Mouse (Mus musculus): ENCODE results near the gene Csnk1e. TPM values are rescaled to one million over a fixed set of nuclear protein-coding genes. Genes with fewer than 3 reads are reported as not detected.

The Csnk1e gene
- polyA plus RNA-seq (2016; fragmentation: Nextera tagmentation; extraction: Ambion mirVana), result 280 and 284 TPM in 2 replicates

DNA sequence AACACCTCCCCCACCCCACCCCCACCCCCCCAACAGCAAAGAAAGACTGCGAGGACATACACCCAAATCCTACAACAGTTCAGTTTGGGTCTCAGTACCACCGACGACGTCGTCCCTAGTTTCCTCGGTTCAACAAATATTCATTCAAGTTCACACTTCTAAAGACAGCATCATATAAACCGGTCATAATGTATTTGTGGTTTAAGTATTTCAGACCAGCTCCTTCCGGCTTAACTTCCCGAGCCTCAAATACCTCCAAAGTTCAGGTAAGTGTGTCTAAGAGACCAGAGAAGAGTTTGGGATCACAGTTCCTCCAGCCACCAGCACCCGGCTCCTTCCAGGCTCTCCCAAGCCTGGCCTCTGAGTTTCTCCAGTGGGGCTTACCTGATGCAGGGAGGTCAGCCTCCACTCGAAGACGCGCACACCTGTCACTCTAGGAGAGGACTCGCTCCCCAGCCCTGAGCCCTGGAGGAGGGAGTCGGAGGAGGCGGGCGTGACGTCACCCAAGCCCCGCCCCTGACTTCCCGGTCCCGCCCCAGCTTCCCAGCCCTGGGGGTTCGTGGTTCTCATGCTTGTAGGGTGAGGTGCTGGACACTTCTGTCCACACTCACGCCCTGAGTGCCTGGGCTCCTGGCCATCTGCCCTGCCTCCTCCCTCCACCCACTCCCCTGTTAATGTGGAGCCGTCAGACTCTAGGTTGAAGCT lies at the start of gene Csnk1e:
Csnk1e (minus strand) TSS at position 461 of the 705 bp plus-strand sequence.
- Histone ChIP-seq H3K27ac (no peak within 1 kb of the TSS), H3K4me1 (peaks cover 7% of the 10 kb centered on the region), H3K4me3 (peak within 1 kb of the TSS; percentile 20), H3K36me3 (no peaks in the 10 kb centered on the region), H3K9me3 (replicated peaks) (no peaks in the 10 kb centered on the region), H3K9ac (peak within 1 kb of the TSS; percentile 23; the same call in 1 of the 2 replicates), H3K4me2 (replicated peaks) (peak within 1 kb of the TSS; percentile 57), H3K27me3 (peaks cover 27% of the 10 kb centered on the region)
- WGBS, result 1% methylated on average over 24 of the region's 24 CpGs
- peak; percentile 63; the same call in 1 of the 2 replicates for ATAC-seq (ENCODE audit: low FRiP score)

DNA sequence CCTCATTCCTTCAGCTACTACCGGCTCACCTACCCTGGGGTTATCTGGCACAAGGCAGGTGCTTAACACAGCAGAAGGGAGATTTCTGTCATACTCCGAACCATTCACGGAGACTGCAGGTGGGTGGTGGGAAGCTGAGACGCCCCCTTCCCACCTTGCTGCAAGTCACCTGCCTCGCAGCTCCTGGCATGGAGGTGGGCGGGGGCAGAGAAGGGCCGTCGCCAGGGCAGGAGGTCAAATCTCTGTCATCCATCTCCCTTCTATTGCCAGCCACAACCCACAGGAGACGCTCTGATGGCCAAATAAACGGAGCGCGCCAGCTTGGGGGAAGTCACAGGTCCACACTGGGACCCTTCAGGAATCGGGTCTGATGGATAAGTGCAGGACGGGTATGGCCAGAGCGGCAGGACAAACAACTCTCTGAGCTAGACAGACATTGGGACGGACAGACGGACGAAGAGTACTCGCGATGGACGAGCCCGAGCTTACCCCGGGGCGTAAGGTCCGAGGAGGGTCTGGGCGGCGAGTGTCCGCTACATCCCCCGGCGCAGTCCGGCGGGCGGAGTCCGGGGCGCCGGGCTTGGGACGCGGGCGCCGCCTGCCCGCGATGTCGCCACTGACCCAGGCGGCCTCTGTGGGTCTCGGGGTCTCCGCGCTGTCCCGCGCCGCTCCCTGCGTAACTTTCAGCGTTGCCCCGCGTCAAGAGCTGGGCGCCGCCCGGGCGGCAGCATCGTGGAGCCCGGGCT lies 49.5 kb upstream of the Csnk1e start, which contains the start of gene Kcnj4:
Kcnj4 (minus strand) TSS at position 535 of the 746 bp plus-strand sequence.
- no peak within 1 kb of the TSS for H3K27ac ChIP-seq
- peaks cover 15% of the 10 kb centered on the region for H3K4me1 ChIP-seq
- ATAC-seq (ENCODE audit: low FRiP score), result 0 out of 2 replicates have a peak, but pooled peaks have one; percentile 2
- peak within 1 kb of the TSS; percentile 50 for H3K4me3 ChIP-seq
- H3K27me3 ChIP-seq, result peaks cover 95% of the 10 kb centered on the region
- H3K4me2 ChIP-seq (replicated peaks), result peak within 1 kb of the TSS; percentile 99
- peak within 1 kb of the TSS; percentile 52 for H3K9ac ChIP-seq
- WGBS, result 1% methylated on average over 59 of the region's 60 CpGs
- H3K36me3 ChIP-seq, result no peaks in the 10 kb centered on the region
- H3K9me3 ChIP-seq (replicated peaks), result no peaks in the 10 kb centered on the region

DNA sequence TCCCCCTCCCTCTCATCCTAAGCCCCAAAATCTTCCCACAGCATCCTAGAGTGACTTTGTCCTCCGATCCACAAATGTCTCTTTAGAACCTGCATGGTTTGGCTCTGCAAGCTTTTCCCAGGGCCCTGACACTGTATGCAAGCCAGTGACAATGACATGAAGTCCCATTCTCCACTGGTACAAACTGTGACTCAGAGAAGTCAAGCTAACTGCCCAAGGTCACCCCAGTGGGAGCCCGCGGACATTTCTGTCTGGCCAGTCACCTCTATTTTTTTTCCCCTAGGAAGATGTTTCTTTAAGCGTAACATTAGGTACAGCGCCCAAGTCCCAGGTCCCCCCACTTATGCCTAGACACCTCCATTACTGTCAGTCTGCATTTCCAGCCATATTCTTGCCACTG lies 48.1 kb upstream of the Csnk1e start:
- Histone ChIP-seq H3K27ac (no peak overlapping the region), H3K27me3 (peaks cover 91% of the 10 kb centered on the region), H3K36me3 (no peaks in the 10 kb centered on the region), H3K9me3 (replicated peaks) (no peaks in the 10 kb centered on the region), H3K4me3 (no peak overlapping the region), H3K4me1 (peaks cover 15% of the 10 kb centered on the region), H3K4me2 (replicated peaks) (no peak overlapping the region), H3K9ac (no peak overlapping the region)
- 70% methylated on average over 5 of the region's 5 CpGs for WGBS
- no peak for ATAC-seq (ENCODE audit: low FRiP score)

DNA sequence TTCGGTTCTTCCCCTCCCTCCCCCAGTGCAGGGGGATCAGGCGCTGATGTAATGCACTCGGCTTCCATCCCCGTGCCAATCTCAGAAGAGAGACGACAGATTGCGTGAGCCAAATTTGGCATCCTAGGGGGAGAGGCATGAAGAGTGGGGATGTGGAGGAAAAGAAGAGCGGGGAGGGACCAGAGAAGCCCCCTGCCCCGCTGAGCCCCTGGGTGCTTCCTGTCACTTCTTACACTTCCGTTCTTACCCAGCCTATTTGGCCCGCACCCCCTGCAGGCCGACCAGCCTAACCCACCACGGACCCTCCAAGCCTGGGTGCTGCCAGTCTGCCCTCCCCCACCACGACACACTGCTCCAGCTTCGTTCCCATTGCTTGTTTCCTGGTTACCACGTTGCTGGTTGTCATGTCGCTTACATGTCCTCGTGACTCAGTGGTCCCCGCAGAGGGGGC lies 47.5 kb upstream of the Csnk1e start:
- Histone ChIP-seq H3K4me2 (replicated peaks) (no peak overlapping the region), H3K4me1 (peaks cover 15% of the 10 kb centered on the region), H3K36me3 (no peaks in the 10 kb centered on the region), H3K27ac (no peak overlapping the region), H3K4me3 (no peak overlapping the region), H3K9me3 (replicated peaks) (no peaks in the 10 kb centered on the region), H3K27me3 (peaks cover 86% of the 10 kb centered on the region), H3K9ac (no peak overlapping the region)
- no peak for ATAC-seq (ENCODE audit: low FRiP score)
- WGBS, result 17% methylated on average over 18 of the region's 18 CpGs

DNA sequence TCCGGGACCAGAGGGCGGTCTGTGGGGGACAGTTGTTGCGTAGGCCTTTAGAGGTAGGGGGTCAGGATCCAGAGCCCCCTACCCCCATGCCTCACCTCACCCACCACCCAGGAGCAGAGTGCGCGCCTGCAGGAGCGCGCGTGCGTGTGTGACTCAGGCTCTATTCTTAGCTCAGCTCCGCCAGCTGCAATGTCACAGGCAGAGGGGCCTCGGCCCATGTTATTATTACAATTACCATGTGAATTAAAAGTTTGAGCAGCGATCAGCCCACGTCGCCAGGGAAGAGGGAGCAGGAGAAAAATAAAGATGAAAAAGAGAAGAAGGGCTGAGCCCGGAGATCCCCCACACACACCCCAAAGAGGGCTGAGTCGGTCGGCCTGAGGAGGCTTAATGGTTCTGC lies 44.7 kb upstream of the Csnk1e start:
- Histone ChIP-seq H3K9ac (peak overlapping the region; percentile 25; the same call in 1 of the 2 replicates), H3K9me3 (replicated peaks) (no peaks in the 10 kb centered on the region), H3K36me3 (no peaks in the 10 kb centered on the region), H3K4me1 (peaks cover 5% of the 10 kb centered on the region), H3K27ac (no peak overlapping the region), H3K27me3 (peaks cover 70% of the 10 kb centered on the region), H3K4me2 (replicated peaks) (no peak overlapping the region), H3K4me3 (no peak overlapping the region)
- ATAC-seq (ENCODE audit: low FRiP score), result no peak
- 67% methylated on average over 17 of the region's 17 CpGs for WGBS

DNA sequence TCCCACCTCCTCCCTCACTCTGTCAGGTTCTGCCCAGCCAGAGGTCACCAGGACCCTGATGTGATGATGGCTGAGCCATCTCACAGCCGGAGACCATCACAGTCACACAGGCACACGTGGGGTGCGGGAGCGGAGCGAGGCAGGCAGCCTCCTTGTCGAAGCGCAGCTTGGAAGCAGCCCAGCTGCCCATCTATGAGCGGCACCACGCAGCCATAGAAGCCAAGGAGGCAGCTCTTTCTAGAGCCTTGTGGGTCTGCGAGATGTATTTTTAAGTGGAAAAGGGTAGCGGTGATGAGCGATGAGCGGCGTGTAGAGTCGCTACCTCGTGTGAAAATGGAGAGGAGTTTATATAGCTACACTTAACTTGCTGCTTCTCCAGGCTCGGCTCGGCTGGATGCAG lies 38.2 kb upstream of the Csnk1e start:
- H3K27me3 ChIP-seq, result peaks cover 44% of the 10 kb centered on the region
- no peak overlapping the region for H3K4me2 ChIP-seq (replicated peaks)
- 0 out of 2 replicates have a peak, but pooled peaks cover 5% of the 10 kb centered on the region for H3K4me1 ChIP-seq
- H3K4me3 ChIP-seq, result no peak overlapping the region
- 51% methylated on average over 18 of the region's 18 CpGs for WGBS
- no peak for ATAC-seq (ENCODE audit: low FRiP score)
- no peak overlapping the region for H3K9ac ChIP-seq
- H3K27ac ChIP-seq, result no peak overlapping the region
- no peaks in the 10 kb centered on the region for H3K36me3 ChIP-seq
- H3K9me3 ChIP-seq (replicated peaks), result no peaks in the 10 kb centered on the region

DNA sequence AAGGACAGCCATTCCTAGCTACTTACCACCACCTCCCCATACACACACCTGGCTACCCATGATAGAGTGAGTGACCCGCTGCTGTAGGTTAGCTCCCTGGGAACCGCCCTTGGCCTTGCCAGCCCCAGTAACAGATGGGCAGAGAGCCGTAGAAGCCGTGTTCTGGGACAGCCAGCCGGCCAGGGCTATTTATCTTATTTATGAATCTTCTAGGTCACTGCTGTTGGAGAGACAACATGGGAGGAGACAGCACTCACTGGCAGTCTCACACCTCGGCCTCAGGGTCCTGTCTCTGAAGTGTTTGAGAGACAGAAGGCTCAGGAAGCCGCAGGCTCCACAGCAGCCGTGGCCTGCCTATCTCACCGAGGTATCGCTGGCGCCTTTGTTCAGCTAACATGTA lies 34.1 kb upstream of the Csnk1e start:
- Histone ChIP-seq H3K36me3 (no peaks in the 10 kb centered on the region), H3K4me3 (no peak overlapping the region), H3K9ac (no peak overlapping the region; the same call in 1 of the 2 replicates), H3K4me1 (0 out of 2 replicates have a peak, but pooled peaks cover 5% of the 10 kb centered on the region), H3K4me2 (replicated peaks) (no peak overlapping the region), H3K27ac (no peak overlapping the region), H3K27me3 (peaks cover 25% of the 10 kb centered on the region), H3K9me3 (replicated peaks) (no peaks in the 10 kb centered on the region)
- 65% methylated on average over 11 of the region's 11 CpGs for WGBS
- ATAC-seq (ENCODE audit: low FRiP score), result no peak

DNA sequence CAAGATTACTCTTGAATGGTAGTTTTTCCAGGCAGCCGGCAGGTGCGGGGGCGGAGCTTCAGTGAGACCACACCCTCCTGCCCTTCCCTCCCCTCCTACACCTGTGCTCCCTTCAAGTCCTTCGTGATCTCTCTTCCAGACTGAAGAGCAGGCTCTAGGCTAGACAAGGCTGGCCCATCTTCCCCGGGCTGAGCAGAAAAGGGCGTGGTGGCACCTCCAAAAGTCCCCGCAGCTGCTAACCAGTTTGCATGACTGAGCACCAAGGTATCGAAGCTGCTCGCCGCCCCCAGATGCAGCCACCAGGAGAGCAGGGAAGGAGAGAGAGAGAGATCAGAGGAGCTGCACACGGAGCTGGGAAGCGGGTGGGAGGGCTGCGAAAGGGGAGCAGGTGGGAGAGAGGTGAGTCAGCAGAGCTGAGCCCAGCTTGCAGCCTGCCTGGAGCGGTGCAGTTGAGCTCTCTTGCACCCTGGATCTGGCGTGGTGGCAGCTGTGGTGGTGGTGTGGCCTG lies 25.9 kb upstream of the Csnk1e start:
- Histone ChIP-seq H3K27ac (no peak overlapping the region), H3K36me3 (no peaks in the 10 kb centered on the region), H3K4me1 (peaks cover 3% of the 10 kb centered on the region; the same call in 1 of the 2 replicates), H3K27me3 (peaks cover 10% of the 10 kb centered on the region; the same call in 1 of the 2 replicates), H3K4me2 (replicated peaks) (no peak overlapping the region), H3K4me3 (no peak overlapping the region), H3K9ac (no peak overlapping the region; the same call in 1 of the 2 replicates), H3K9me3 (replicated peaks) (no peaks in the 10 kb centered on the region)
- 9% methylated on average over 15 of the region's 15 CpGs for WGBS
- ATAC-seq (ENCODE audit: low FRiP score), result no peak

DNA sequence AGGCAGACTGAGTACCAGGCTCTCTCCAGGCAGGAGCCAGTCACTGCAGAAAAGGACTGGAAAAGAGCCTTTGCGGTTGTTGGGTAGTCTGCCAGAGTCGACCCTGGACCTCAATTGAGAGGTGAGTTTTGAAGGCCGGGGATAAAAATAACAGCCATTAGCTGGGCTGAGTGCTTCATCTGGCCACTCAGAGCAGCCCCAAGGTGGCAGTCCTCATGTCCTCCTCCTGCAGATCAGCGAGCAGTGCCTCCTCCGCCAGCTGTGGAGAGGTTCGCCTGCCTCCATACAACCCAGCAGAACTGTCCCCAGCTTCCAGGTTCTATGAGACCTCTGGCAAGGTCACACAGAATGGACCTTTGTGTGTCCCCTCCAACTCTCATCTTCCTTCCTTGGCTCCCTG lies 21.9 kb upstream of the Csnk1e start:
- no peak overlapping the region for H3K27ac ChIP-seq
- peaks cover 3% of the 10 kb centered on the region; the same call in 1 of the 2 replicates for H3K4me1 ChIP-seq
- WGBS, result 59% methylated on average over 6 of the region's 6 CpGs
- H3K27me3 ChIP-seq, result peaks cover 10% of the 10 kb centered on the region; the same call in 1 of the 2 replicates
- no peak overlapping the region for H3K4me3 ChIP-seq
- H3K9me3 ChIP-seq (replicated peaks), result no peaks in the 10 kb centered on the region
- no peak overlapping the region for H3K4me2 ChIP-seq (replicated peaks)
- no peaks in the 10 kb centered on the region for H3K36me3 ChIP-seq
- no peak for ATAC-seq (ENCODE audit: low FRiP score)
- no peak overlapping the region for H3K9ac ChIP-seq

DNA sequence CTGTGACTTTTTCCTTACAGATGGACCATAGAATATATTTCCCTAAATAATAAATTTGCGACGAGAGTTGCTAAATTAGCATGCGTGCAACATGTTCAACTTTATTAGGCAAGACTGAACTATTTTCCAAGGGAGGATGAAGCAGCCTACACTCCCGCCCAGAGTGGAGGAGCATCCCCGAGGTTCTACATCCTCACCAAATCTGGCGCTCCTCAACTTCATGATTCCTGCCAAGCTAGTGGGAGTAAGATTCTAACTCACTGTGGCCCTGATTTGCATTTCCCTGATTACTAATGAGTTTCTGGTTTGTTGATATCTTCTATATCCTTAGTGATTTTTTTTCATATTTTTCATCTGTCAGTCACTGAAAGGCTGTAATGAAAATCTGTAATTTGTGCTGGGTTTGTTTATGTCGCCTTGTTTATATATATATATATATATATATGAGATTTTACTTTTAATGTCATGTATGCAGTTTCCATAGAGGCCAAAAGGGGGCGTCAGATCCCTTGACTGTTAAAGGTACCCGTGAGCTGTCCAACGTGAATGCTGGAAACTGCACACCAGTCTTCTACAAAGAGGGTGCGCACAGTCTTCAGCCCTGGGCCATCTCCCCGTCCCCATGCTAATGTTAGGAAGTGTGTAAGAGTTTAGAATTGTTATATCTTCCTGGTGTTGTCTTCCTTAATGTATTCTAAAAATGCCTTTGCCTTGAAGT lies 18.4 kb upstream of the Csnk1e start:
- Histone ChIP-seq H3K9me3 (replicated peaks) (no peaks in the 10 kb centered on the region), H3K4me2 (replicated peaks) (no peak overlapping the region), H3K9ac (no peak overlapping the region), H3K27me3 (no peaks in the 10 kb centered on the region), H3K27ac (no peak overlapping the region), H3K36me3 (no peaks in the 10 kb centered on the region), H3K4me1 (peaks cover 15% of the 10 kb centered on the region), H3K4me3 (no peak overlapping the region)
- WGBS, result 57% methylated on average over 12 of the region's 12 CpGs
- no peak for ATAC-seq (ENCODE audit: low FRiP score)

DNA sequence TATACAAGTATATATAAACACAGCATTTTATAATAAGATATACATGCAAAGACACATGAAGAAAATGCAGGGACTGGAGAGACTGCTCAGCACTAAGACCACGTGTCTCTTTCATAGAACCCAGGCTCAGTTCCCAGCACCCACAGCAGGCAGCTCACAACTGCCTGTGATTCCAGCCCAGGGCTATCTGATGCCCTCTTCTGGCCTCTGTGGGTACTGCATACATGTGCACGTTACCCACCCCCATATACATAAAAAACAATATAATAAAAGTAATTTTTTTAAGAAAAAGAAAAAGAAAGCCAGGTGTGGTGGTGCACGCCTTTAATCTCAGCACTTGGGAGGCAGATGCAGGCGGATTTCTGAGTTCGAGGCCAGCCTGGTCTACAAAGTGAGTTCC lies 17.7 kb upstream of the Csnk1e start:
- H3K27me3 ChIP-seq, result no peaks in the 10 kb centered on the region
- 81% methylated on average over 5 of the region's 5 CpGs for WGBS
- no peak overlapping the region for H3K27ac ChIP-seq
- no peak overlapping the region for H3K9ac ChIP-seq
- H3K4me2 ChIP-seq (replicated peaks), result no peak overlapping the region
- H3K9me3 ChIP-seq (replicated peaks), result no peaks in the 10 kb centered on the region
- H3K4me3 ChIP-seq, result no peak overlapping the region
- ATAC-seq (ENCODE audit: low FRiP score), result no peak
- no peaks in the 10 kb centered on the region for H3K36me3 ChIP-seq
- H3K4me1 ChIP-seq, result peaks cover 15% of the 10 kb centered on the region

DNA sequence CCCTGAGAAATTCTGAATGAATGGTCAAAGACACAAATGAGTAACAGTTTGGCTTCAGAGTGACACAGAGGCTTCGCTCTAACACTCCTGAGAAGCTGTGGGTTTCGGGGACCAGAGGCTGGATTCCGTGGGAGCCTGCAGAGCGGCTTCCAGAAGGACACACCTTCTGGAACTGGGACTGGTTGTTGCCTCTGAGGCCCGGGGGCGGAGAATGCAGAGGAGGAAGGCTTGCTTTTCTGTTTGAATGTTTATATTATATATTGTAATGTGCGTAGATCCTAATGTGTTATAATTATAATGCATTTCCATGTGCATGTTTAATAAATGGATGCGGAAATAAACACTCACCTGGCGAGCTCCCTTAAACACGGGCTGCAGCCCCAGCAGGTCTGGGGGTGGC lies 15.7 kb upstream of the Csnk1e start:
- H3K4me1 ChIP-seq, result peaks cover 13% of the 10 kb centered on the region
- ATAC-seq (ENCODE audit: low FRiP score), result no peak
- no peak overlapping the region for H3K4me3 ChIP-seq
- H3K27ac ChIP-seq, result no peak overlapping the region
- H3K9ac ChIP-seq, result no peak overlapping the region
- no peaks in the 10 kb centered on the region for H3K9me3 ChIP-seq (replicated peaks)
- H3K36me3 ChIP-seq, result no peaks in the 10 kb centered on the region
- 51% methylated on average over 10 of the region's 10 CpGs for WGBS
- peaks cover 4% of the 10 kb centered on the region; the same call in 1 of the 2 replicates for H3K27me3 ChIP-seq
- peak overlapping the region; percentile 34 for H3K4me2 ChIP-seq (replicated peaks)

All from hindbrain, embryonic 12.5 days (tissue).